Mouse (Mus musculus) liver, postnatal 0 days (tissue): ENCODE measurements around the gene Slc16a10.
A peak's percentile ranks its signal among the peaks of the same experiment; 100 is the strongest.

ENCODE experiments used
- CTCF ChIP-seq: sonication (generic); IDR thresholded peaks from 2 replicates; pipeline ENCODE4 v1.5.1; 2016; ENCODE audit warnings: antibody characterized with exemption, low read depth
- EP300 ChIP-seq: IDR thresholded peaks from 2 replicates; pipeline ENCODE4 v1.6.1; 2016; ENCODE audit warnings: antibody characterized with exemption, low read depth, mild to moderate bottlenecking

DNA sequence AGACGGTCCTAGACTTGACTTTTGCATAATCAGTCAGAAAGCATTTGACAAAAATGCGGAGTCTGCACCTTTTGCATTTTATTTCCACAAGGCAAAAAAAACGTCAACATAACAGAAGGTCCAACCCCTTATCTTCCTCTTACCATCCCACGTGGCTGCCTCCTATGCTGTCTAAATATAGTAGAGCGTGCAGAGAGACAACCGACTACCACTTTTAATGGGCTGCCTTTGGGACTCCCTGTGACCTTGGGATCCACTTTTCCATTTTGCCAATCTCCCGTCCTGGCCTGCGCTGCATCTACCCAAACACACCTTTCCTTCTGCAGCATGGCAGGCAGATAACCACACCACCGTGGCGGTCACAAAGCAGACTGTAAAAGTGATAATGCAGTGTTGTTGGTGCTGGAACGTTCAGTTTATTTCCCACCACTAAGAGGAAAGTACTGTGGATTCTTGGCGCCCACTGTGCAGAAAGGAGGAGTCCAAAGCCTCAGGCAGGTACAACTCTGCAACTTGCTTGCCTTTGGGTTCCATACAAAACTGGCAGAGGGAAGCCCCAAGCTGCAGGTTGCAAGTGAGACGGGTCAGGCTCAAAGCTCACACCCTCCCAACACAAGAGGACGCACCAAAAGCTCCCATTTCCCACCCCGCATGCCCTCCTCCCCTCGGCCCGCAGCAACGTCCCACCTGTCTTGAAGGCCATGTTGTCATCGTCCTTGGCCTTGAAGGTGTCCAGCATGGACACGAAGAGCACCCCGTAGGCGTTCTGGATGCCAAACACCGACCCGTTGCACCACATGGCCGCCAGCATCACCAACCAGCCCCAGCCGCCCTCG is 824 bp downstream of the Slc16a10 start:
- peak; percentile 94 for TF ChIP-seq EP300
- peak; percentile 11; the same call in 1 of the 2 replicates for TF ChIP-seq CTCF
